Mouse (Mus musculus) limb, embryonic 14.5 days (tissue): ENCODE measurements at regions not wholly inside any gene's neighbourhood (a gene's known extent, or its start where the extent isn't known, plus 50 kb on each side); places are given as distances from the start of the nearest gene placed in this dataset.

Source experiments
- ATAC-seq: fragments of 200-750 bp; cut with Nextera tagmentation; 2 replicates; pipeline ENCODE4 v1.8.0; 2017; ENCODE audit warnings: low read depth, moderate number of reproducible peaks, moderate TSS enrichment; ENCODE audit not compliant: low FRiP score
- DNase-seq: peaks from one replicate; pipeline ENCODE4 v3.0.0-alpha.2; 2015; ENCODE audit warnings: low spot score
- H3K27ac ChIP-seq: fragments of 300-500 bp; sonication (generic); replicated peaks from 2 replicates; pipeline ENCODE4 v1.5.1; 2014; ENCODE audit warnings: low read depth, mild to moderate bottlenecking, low read length, moderate library complexity, mixed read lengths
- H3K27me3 ChIP-seq: fragments of 300-500 bp; sonication (generic); 2 replicates; pipeline ENCODE4 v1.6.1; 2014; ENCODE audit warnings: low read length, mixed read lengths; ENCODE audit not compliant: control insufficient read depth, insufficient read depth
- H3K36me3 ChIP-seq: fragments of 300-500 bp; sonication (generic); 2 replicates; pipeline ENCODE4 v1.6.1; 2014; ENCODE audit warnings: mild to moderate bottlenecking, low read length, moderate library complexity, mixed read lengths; ENCODE audit not compliant: control insufficient read depth, insufficient read depth
- H3K4me1 ChIP-seq: fragments of 300-500 bp; sonication (generic); 2 replicates; pipeline ENCODE4 v1.6.1; 2014; ENCODE audit warnings: antibody characterized with exemption, low read length, mixed read lengths; ENCODE audit not compliant: control insufficient read depth, insufficient read depth
- H3K4me2 ChIP-seq: fragments of 300-500 bp; sonication (generic); replicated peaks from 2 replicates; pipeline ENCODE4 v1.6.1; 2014; ENCODE audit warnings: low read depth, mild to moderate bottlenecking, low read length, moderate library complexity; ENCODE audit not compliant: severe bottlenecking
- H3K4me3 ChIP-seq: fragments of 300-500 bp; sonication (generic); replicated peaks from 2 replicates; pipeline ENCODE4 v1.5.1; 2014; ENCODE audit warnings: low read length
- H3K9ac ChIP-seq: fragments of 300-500 bp; sonication (generic); 2 replicates; pipeline ENCODE4 v1.6.1; 2014; ENCODE audit warnings: mild to moderate bottlenecking, low read depth, low read length, moderate library complexity; ENCODE audit not compliant: severe bottlenecking
- H3K9me3 ChIP-seq: fragments of 300-500 bp; sonication (generic); 2 replicates; pipeline ENCODE4 v1.6.1; 2016; ENCODE audit warnings: low read length; ENCODE audit not compliant: control insufficient read depth
- POLR2A ChIP-seq: fragments of 200-500 bp; IDR thresholded peaks from 2 replicates; pipeline ENCODE4 v1.8.0; 2012; ENCODE audit warnings: inconsistent platforms, mild to moderate bottlenecking, moderate library complexity, borderline replicate concordance; ENCODE audit not compliant: insufficient read depth, insufficient read length; ENCODE audit errors: extremely low read depth
- WGBS: fragments of 180-500 bp; shearing (Covaris S2); extraction: QIAGEN DNeasy Blood & Tissue Kit; methylation state at CpG from one replicate; pipeline ENCODE4 v1.1.7; 2014; 5-methylcytosine and 5-hydroxymethylcytosine counted together

DNA sequence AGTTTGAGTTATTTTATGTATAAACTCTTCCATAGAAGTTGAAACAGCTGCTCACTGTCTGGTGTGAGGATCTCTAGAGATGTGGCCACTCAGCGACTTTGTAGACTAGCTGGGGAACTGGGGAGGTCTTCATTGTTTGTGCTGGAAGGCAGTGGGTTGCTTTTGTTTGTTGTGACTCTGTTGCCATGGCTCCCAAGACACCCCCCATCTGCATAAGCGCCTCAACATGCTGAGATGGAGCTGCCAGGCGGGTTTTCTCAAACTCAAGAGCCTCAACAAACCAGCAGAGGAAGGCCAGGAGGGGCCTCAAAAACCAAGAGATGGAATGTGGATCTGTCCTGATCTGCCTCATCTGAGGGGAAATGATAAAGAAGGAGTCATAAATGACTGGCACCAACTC lies 129.1 kb upstream of the Tnc start:
- DNase-seq (no peak), ATAC-seq (no peak)
- H3K9ac ChIP-seq: no peak overlapping the region
- no peak overlapping the region for H3K4me3 ChIP-seq
- H3K27me3 ChIP-seq: no peaks in the 10 kb centered on the region
- no peak overlapping the region for H3K4me2 ChIP-seq
- no peaks in the 10 kb centered on the region for H3K4me1 ChIP-seq
- no peak overlapping the region for H3K27ac ChIP-seq
- no peaks in the 10 kb centered on the region for H3K36me3 ChIP-seq
- 36% methylated on average over 3 of the region's 3 CpGs for WGBS
- no peak for TF ChIP-seq POLR2A
- no peaks in the 10 kb centered on the region for H3K9me3 ChIP-seq

GRCm38 (mm10) chr4:64171476-64171875 lies 124.7 kb upstream of the Tnc start:
- Histone ChIP-seq H3K27me3 (no peaks in the 10 kb centered on the region), H3K27ac (no peak overlapping the region), H3K4me1 (no peaks in the 10 kb centered on the region), H3K9me3 (no peaks in the 10 kb centered on the region), H3K4me3 (no peak overlapping the region), H3K36me3 (no peaks in the 10 kb centered on the region), H3K9ac (no peak overlapping the region), H3K4me2 (no peak overlapping the region)
- no peak for ATAC-seq
- DNase-seq: no peak
- TF ChIP-seq POLR2A: no peak
- WGBS: 69% methylated on average over 3 of the region's 3 CpGs

DNA sequence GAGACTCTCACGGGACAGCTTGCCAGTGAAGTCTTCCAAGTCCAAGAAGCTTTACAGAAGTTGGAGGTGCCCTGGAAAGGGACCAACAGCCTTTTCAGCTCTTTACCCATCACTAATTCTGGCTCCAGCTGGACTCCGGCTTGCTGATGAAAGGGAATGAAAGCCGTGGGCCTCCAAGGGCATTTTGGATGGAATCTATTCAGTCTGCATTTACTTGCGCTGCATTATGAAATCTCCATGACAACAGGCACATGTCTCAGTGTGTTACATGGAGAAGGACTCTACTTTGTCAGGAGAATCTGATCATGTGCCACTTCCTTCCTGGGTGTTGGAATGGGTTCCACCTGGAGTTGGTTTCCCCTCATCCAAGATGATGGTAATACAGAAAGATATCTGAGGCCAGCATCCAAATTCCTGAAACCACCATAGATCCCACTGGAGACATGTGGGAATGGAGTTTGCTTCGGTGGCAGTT lies 102.2 kb upstream of the Tnc start:
- Histone ChIP-seq H3K36me3 (no peaks in the 10 kb centered on the region), H3K4me1 (no peaks in the 10 kb centered on the region), H3K4me3 (no peak overlapping the region), H3K27me3 (no peaks in the 10 kb centered on the region), H3K27ac (no peak overlapping the region), H3K4me2 (no peak overlapping the region), H3K9me3 (no peaks in the 10 kb centered on the region), H3K9ac (no peak overlapping the region)
- ATAC-seq (no peak), DNase-seq (no peak)
- 63% methylated on average over 5 of the region's 5 CpGs for WGBS
- TF ChIP-seq POLR2A: no peak

DNA sequence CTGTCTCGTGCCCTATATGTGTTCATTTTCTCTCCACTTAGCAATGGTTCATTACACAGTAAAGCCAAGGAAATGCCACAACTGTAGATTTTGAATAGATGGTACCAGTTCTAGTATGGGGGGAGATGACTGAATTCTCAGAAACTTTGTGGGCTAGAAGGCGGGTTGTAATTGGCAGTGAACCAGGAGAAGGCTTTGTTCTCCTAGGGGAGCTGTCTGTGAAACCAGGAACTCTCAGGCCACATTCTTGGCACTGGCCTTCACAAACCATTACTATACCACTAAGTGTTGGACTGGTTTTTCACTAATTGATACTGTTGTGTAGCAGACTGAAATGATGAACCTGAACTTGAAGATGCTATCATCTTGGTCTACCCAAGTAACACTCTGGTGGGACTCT lies 99.1 kb upstream of the Tnc start:
- Histone ChIP-seq H3K9ac (no peak overlapping the region), H3K4me3 (no peak overlapping the region), H3K4me1 (no peaks in the 10 kb centered on the region), H3K36me3 (no peaks in the 10 kb centered on the region), H3K4me2 (no peak overlapping the region), H3K27me3 (no peaks in the 10 kb centered on the region), H3K9me3 (no peaks in the 10 kb centered on the region), H3K27ac (no peak overlapping the region)
- DNase-seq: no peak
- ATAC-seq: no peak
- no peak for TF ChIP-seq POLR2A
- WGBS: 86% methylated on average over 2 of the region's 2 CpGs

DNA sequence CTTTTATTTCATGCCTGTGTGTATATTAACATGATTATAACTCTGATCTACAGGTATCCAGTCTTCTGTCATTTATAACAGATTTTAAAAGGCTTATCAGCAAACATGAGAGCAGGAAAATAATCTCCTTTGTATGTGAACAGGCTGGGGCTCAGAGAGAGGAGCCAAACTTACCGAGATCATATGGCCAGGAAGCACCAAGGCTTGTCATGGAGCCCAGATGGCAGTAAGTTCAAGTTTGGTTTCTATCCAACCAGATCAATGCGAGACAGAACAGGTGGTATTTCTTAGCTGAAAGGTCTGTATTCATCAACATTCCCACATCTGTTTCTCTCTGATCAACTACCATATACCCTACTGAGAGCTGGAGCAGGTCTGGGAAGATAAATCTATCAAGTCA lies 96.1 kb upstream of the Tnc start:
- ATAC-seq (no peak), DNase-seq (no peak)
- Histone ChIP-seq H3K27ac (no peak overlapping the region), H3K9ac (no peak overlapping the region), H3K9me3 (no peaks in the 10 kb centered on the region), H3K4me3 (no peak overlapping the region), H3K4me2 (no peak overlapping the region), H3K27me3 (no peaks in the 10 kb centered on the region), H3K36me3 (no peaks in the 10 kb centered on the region), H3K4me1 (no peaks in the 10 kb centered on the region)
- TF ChIP-seq POLR2A: no peak
- WGBS: 55% methylated on average over 2 of the region's 2 CpGs

- Histone ChIP-seq H3K4me3 (no peak overlapping the region), H3K9me3 (no peaks in the 10 kb centered on the region), H3K27me3 (no peaks in the 10 kb centered on the region), H3K4me2 (no peak overlapping the region), H3K27ac (no peak overlapping the region), H3K4me1 (no peaks in the 10 kb centered on the region), H3K36me3 (no peaks in the 10 kb centered on the region), H3K9ac (no peak overlapping the region)
- TF ChIP-seq POLR2A: no peak
- 47% methylated on average over 5 of the region's 5 CpGs for WGBS
- DNase-seq: peak; percentile 46
- peak; percentile 68 for ATAC-seq
Observed at GRCm38 (mm10) chr4:64142356-64142787, 95.6 kb upstream of the Tnc start.
